Mouse (Mus musculus) activated CD4-positive, CD25-positive, alpha-beta regulatory T cell, adult 4 months (primary cell): Measurements from ENCODE around the gene Ank2. TPM values are rescaled to one million over a fixed set of nuclear protein-coding genes. Genes with fewer than 3 reads are reported as not detected.

Experiments used
- ATAC-seq: one replicate; pipeline ENCODE4 v1.8.0; 2017
- polyA plus RNA-seq, 2 experiments: library from polyadenylated mRNA; unstranded; fragments of 100-300 nt; shearing (Covaris generic); gene quantifications; one replicate each; pipeline ENCODE4 v1.2.1; 2017

Gene Ank2
- polyA plus RNA-seq, 2 experiments from 2014 or later = 0.50 TPM; not detected in 1

- no peak for ATAC-seq
Observed at GRCm38 (mm10) chr3:127015175-127015574, 484.0 kb downstream of the Ank2 start.

GRCm38 (mm10) chr3:127013976-127014375 is 485.2 kb downstream of the Ank2 start:
- ATAC-seq = no peak

- ATAC-seq = no peak
Observed at GRCm38 (mm10) chr3:127012525-127012924, 486.6 kb downstream of the Ank2 start.

- ATAC-seq = no peak
Observed at GRCm38 (mm10) chr3:127005898-127006673, 493.1 kb downstream of the Ank2 start.

GRCm38 (mm10) chr3:127004860-127005633 is 494.1 kb downstream of the Ank2 start:
- ATAC-seq = no peak

GRCm38 (mm10) chr3:127003946-127004345 is 495.2 kb downstream of the Ank2 start:
- no peak for ATAC-seq

GRCm38 (mm10) chr3:126998742-126999112 is 500.4 kb downstream of the Ank2 start:
- ATAC-seq = no peak

GRCm38 (mm10) chr3:126998008-126998741 is 501.0 kb downstream of the Ank2 start:
- ATAC-seq = no peak

- no peak for ATAC-seq
Observed at GRCm38 (mm10) chr3:126997391-126998007, 501.7 kb downstream of the Ank2 start.

GRCm38 (mm10) chr3:126996721-126997120 is 502.4 kb downstream of the Ank2 start:
- ATAC-seq = no peak

GRCm38 (mm10) chr3:126995970-126996369 is 503.2 kb downstream of the Ank2 start:
- ATAC-seq = no peak

- no peak for ATAC-seq
Observed at GRCm38 (mm10) chr3:126994149-126994548, 505.0 kb downstream of the Ank2 start.

GRCm38 (mm10) chr3:126989936-126990335 is 509.2 kb downstream of the Ank2 start:
- no peak for ATAC-seq

GRCm38 (mm10) chr3:126986687-126987086 is 512.5 kb downstream of the Ank2 start:
- ATAC-seq = no peak

GRCm38 (mm10) chr3:126982814-126983213 is 516.3 kb downstream of the Ank2 start:
- no peak for ATAC-seq

GRCm38 (mm10) chr3:126981163-126981562 is 518.0 kb downstream of the Ank2 start:
- no peak for ATAC-seq

GRCm38 (mm10) chr3:126979635-126980034 is 519.5 kb downstream of the Ank2 start:
- ATAC-seq = no peak

GRCm38 (mm10) chr3:126978768-126979410 is 520.3 kb downstream of the Ank2 start:
- no peak for ATAC-seq

GRCm38 (mm10) chr3:126977399-126977798 is 521.8 kb downstream of the Ank2 start:
- no peak for ATAC-seq

GRCm38 (mm10) chr3:126976793-126977192 is 522.4 kb downstream of the Ank2 start:
- no peak for ATAC-seq

GRCm38 (mm10) chr3:126975409-126975808 is 523.7 kb downstream of the Ank2 start:
- ATAC-seq = no peak

GRCm38 (mm10) chr3:126973551-126973950 is 525.6 kb downstream of the Ank2 start:
- ATAC-seq = no peak
